Mouse (Mus musculus) gastrocnemius, postnatal 36 days (tissue): ENCODE measurements around the gene Phb. TPM values are rescaled to one million over a fixed set of nuclear protein-coding genes. Genes with fewer than 3 reads are reported as not detected.

Experiments
- total RNA-seq, 2 experiments: library from RNA; stranded (reverse); gene quantifications; 2 replicates each; pipeline ENCODE4 v1.2.3; 2021

Gene Phb
- total RNA-seq, 2 experiments from 2014 or later, result 166 to 175 TPM

Other genes starting within 250 kb of the Phb start
- under 1 TPM; 0.15 to 0.20 TPM for gene Nxph3, start 152.4 kb upstream of the Phb start, total RNA-seq
- under 1 TPM; 0.27 to 0.48 TPM for gene Ngfr, start 79.2 kb upstream of the Phb start, total RNA-seq
- gene Zfp652, start 45.7 kb downstream of the Phb start, total RNA-seq, result 10 to 100 TPM; 83.7 to 86.6 TPM
- gene B130006D01Rik, start 56.6 kb downstream of the Phb start, total RNA-seq, result under 1 TPM; 0.56 to 0.57 TPM
- 100 to 1,000 TPM; 287 to 314 TPM for gene Phospho1, start 157.5 kb downstream of the Phb start, total RNA-seq
- gene Gngt2, start 170.3 kb downstream of the Phb start, total RNA-seq, result 1 to 10 TPM; 4.2 to 5.5 TPM
- gene Abi3, start 175.5 kb downstream of the Phb start, total RNA-seq, result 1 to 10 TPM; 2.8 to 3.6 TPM
- not detected for gene B4galnt2, start 247.9 kb downstream of the Phb start, total RNA-seq